ENCODE assay signal across 17 mouse cellular contexts in the genomic region with DNA sequence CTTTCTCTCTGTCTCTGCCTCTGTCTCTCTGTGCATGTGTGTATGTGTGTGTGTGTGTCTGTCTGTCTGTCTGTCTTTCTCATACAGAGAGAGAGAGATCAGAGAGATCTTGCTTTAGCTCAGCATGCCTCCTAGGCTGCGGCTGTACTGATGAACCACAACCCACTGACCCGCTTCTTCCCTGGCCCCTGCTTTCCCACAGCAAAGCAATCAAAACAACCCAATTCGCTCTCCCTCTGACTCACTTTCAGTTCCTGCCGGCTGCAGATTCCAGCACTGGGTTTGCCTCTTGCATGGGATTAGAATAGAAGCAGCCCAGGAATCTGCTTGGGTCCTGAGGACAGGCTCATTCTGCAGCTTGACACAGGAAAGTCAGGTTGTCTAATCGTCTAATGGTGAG. TPM values are rescaled to one million over a fixed set of nuclear protein-coding genes. Genes with fewer than 3 reads are reported as not detected.
DNase-seq lines count a peak whose midpoint lies in the region; ATAC-seq and TF ChIP-seq lines count a peak whose summit lies in the region.
"Had no signal": no experiment of that assay in that cellular context is flagged by ENCODE, and none has a peak within 500 bp of the region (broad histone marks: within the 10 kb centered on the region; RNA-seq: fewer than 3 reads in every experiment).

No protein-coding gene starts in this region.

- no peak overlapping the region for H3K4me3 ChIP-seq in stomach, postnatal 0 days (ENCODE audit: low read depth, low read length)
- H3K4me3 ChIP-seq: forebrain, embryonic 15.5 days; limb, embryonic 12.5 days; neural tube, embryonic 13.5 days; stomach, embryonic 15.5 days had no signal

- 0 out of 2 replicates have a peak overlapping the region, but pooled peaks have one; percentile 23 for H3K9ac ChIP-seq in stomach, postnatal 0 days (ENCODE audit: low read length)
- H3K9ac ChIP-seq: forebrain, embryonic 15.5 days; limb, embryonic 12.5 days; liver, embryonic 14.5 days; neural tube, embryonic 13.5 days; stomach, embryonic 15.5 days had no signal

- TF ChIP-seq EP300 in stomach, postnatal 0 days (optimal IDR thresholded peaks at IDR 0.05): no peak

- no peaks in the 10 kb centered on the region for H3K27me3 ChIP-seq in stomach, postnatal 0 days (ENCODE audit: control insufficient read depth, insufficient read depth, low read length)
- H3K27me3 ChIP-seq: CH12.LX; forebrain, embryonic 15.5 days; limb, embryonic 12.5 days; neural tube, embryonic 13.5 days; stomach, embryonic 15.5 days had no signal

- H3K4me1 ChIP-seq in stomach, postnatal 0 days (replicated peaks; ENCODE audit: control insufficient read depth, insufficient read depth): 0 out of 2 replicates have a peak, but pooled peaks cover 3% of the 10 kb centered on the region
- H3K4me1 ChIP-seq: forebrain, embryonic 15.5 days; neural tube, embryonic 13.5 days; stomach, embryonic 15.5 days had no signal

- TF ChIP-seq CTCF in stomach, postnatal 0 days (IDR thresholded peaks at IDR 0.05; ENCODE audit: low read depth): no peak

- H3K4me2 ChIP-seq in stomach, postnatal 0 days (replicated peaks; ENCODE audit: low read depth): no peak overlapping the region
- H3K4me2 ChIP-seq: forebrain, embryonic 15.5 days; limb, embryonic 12.5 days; neural tube, embryonic 13.5 days; stomach, embryonic 15.5 days had no signal

- 27% methylated on average over 5 of the region's 5 CpGs for WGBS in stomach, postnatal 0 days

- peak; percentile 90 for DNase-seq in heart, adult 11 months
- no peak for DNase-seq in heart, postnatal 4 days
- peak; percentile 15 for DNase-seq in right cerebral cortex, adult 18-20 months
- no peak for DNase-seq in right cerebral cortex, postnatal 4 days
- DNase-seq in brain, adult 2 months (ENCODE audit: low read depth, low spot score): peak; percentile 37
- DNase-seq in stomach, postnatal 0 days (ENCODE audit: low spot score): no peak
- DNase-seq in spleen, adult 12 weeks (ENCODE audit: low spot score): no peak
- DNase-seq: cerebellum, adult 8-10 months; gastrocnemius, postnatal 10 days; kidney, postnatal 10 days; lung, postnatal 14 days had no signal

- ATAC-seq in stomach, postnatal 0 days (ENCODE audit: low FRiP score, low TSS enrichment): no peak
- ATAC-seq: forebrain, embryonic 15.5 days had no signal

- no peaks in the 10 kb centered on the region for H3K9me3 ChIP-seq in stomach, postnatal 0 days (ENCODE audit: control insufficient read depth, low read length)
- H3K9me3 ChIP-seq: forebrain, embryonic 15.5 days; limb, embryonic 12.5 days; neural tube, embryonic 13.5 days; stomach, embryonic 15.5 days had no signal

- H3K27ac ChIP-seq in stomach, postnatal 0 days (replicated peaks): peak overlapping the region; percentile 35; the same call in 1 of the 2 replicates
- H3K27ac ChIP-seq: forebrain, embryonic 15.5 days; limb, embryonic 12.5 days; liver, embryonic 14.5 days; neural tube, embryonic 13.5 days; stomach, embryonic 15.5 days had no signal

- no peaks in the 10 kb centered on the region for H3K36me3 ChIP-seq in stomach, postnatal 0 days (ENCODE audit: control insufficient read depth, insufficient read depth, low read length)
- H3K36me3 ChIP-seq: forebrain, embryonic 15.5 days; limb, embryonic 12.5 days; neural tube, embryonic 13.5 days; stomach, embryonic 15.5 days had no signal

RNA-seq across cellular contexts. Expression of gene Fosl2, which starts 46.1 kb away (rescaled TPM):
- 10 to 100 TPM; 25.0 to 26.8 TPM for total RNA-seq in heart, postnatal 4 days (2021)
- polyA plus RNA-seq in stomach, postnatal 0 days (2015; fragmentation: Nextera tagmentation; extraction: Ambion mirVana): 10.5 and 11.7 TPM in 2 replicates

Comparison
In these comparisons a context has a peak if more than half of its experiments do, and no peak if none do; other contexts are left out.
1. DNase-seq: peak in heart, adult 11 months (single experiment), right cerebral cortex, adult 18-20 months (single experiment) and brain, adult 2 months (single experiment); none in heart, postnatal 4 days (single experiment), right cerebral cortex, postnatal 4 days (single experiment), stomach, postnatal 0 days (single experiment) and spleen, adult 12 weeks (single experiment).